Mouse (Mus musculus) ES-Bruce4 (cell line): ENCODE measurements around the gene Stmn1.

ENCODE experiments used
- CTCF ChIP-seq: IDR thresholded peaks from one replicate; pipeline ENCODE4 v1.8.1; 2011; ENCODE audit warnings: low read depth, low read length
- EP300 ChIP-seq: IDR thresholded peaks from 2 replicates; pipeline ENCODE4 v1.6.1; 2011; ENCODE audit warnings: low read depth, low read length; ENCODE audit not compliant: insufficient read depth
- POLR2A ChIP-seq: IDR thresholded peaks from one replicate; pipeline ENCODE4 v1.8.1; 2011; ENCODE audit warnings: low read length; ENCODE audit not compliant: insufficient read depth

GRCm38 (mm10) chr4:134458856-134459255 is 9.3 kb upstream of the Stmn1 start:
- TF ChIP-seq POLR2A, result no peak
- TF ChIP-seq CTCF, result no peak
- no peak for TF ChIP-seq EP300
